Mouse (Mus musculus) liver, embryonic 16.5 days (tissue): ENCODE results near the gene Kcnip2. TPM values are rescaled to one million over a fixed set of nuclear protein-coding genes. Genes with fewer than 3 reads are reported as not detected.

Source experiments
- ATAC-seq: fragments of 200-750 bp; cut with Nextera tagmentation; 2 replicates; pipeline ENCODE4 v1.8.0; 2017; ENCODE audit warnings: low read depth, mild to moderate bottlenecking, moderate number of reproducible peaks, moderate library complexity
- H3K27ac ChIP-seq: fragments of 300-500 bp; sonication (generic); 2 replicates; pipeline ENCODE4 v1.5.1; 2014; ENCODE audit warnings: mild to moderate bottlenecking, low read length
- H3K27me3 ChIP-seq: fragments of 300-500 bp; sonication (generic); 2 replicates; pipeline ENCODE4 v1.6.1; 2014; ENCODE audit warnings: low read depth, low read length, mixed read lengths; ENCODE audit not compliant: control insufficient read depth, insufficient read depth
- H3K36me3 ChIP-seq: fragments of 300-500 bp; sonication (generic); 2 replicates; pipeline ENCODE4 v1.6.1; 2014; ENCODE audit warnings: mild to moderate bottlenecking; ENCODE audit not compliant: control insufficient read depth, insufficient read depth
- H3K4me1 ChIP-seq: fragments of 300-500 bp; sonication (generic); 2 replicates; pipeline ENCODE4 v1.6.1; 2014; ENCODE audit warnings: low read depth, low read length, mixed read lengths; ENCODE audit not compliant: control insufficient read depth
- H3K4me2 ChIP-seq: fragments of 300-500 bp; sonication (generic); 2 replicates; pipeline ENCODE4 v1.6.1; 2014; ENCODE audit warnings: low read depth, low read length, mixed read lengths
- H3K4me3 ChIP-seq: fragments of 300-500 bp; sonication (generic); 2 replicates; pipeline ENCODE4 v1.5.1; 2014; ENCODE audit warnings: low read depth, mild to moderate bottlenecking, low read length
- H3K9ac ChIP-seq: fragments of 300-500 bp; sonication (generic); 2 replicates; pipeline ENCODE4 v1.6.1; 2014; ENCODE audit warnings: low read depth, low read length
- H3K9me3 ChIP-seq: fragments of 300-500 bp; sonication (generic); replicated peaks from 2 replicates; pipeline ENCODE4 v1.6.1; 2016; ENCODE audit warnings: low read length; ENCODE audit not compliant: control insufficient read depth
- WGBS: fragments of 180-500 bp; shearing (Covaris S2); extraction: QIAGEN DNeasy Blood & Tissue Kit; methylation state at CpG from one replicate; pipeline ENCODE4 v1.1.7; 2014; ENCODE audit not compliant: insufficient replicate concordance; 5-methylcytosine and 5-hydroxymethylcytosine counted together
- polyA plus RNA-seq: library from polyadenylated mRNA; unstranded; fragments of >200 nt; fragmentation: Nextera tagmentation; extraction: Ambion mirVana; gene quantifications from 2 replicates; pipeline ENCODE4 v1.2.1, GENCODE M21; 2015

Gene Kcnip2
- polyA plus RNA-seq, 1 experiment from 2014 or later = 2.2 TPM

GRCm38 (mm10) chr19:45747028-45747867 lies 68.6 kb downstream of the Kcnip2 start:
- Histone ChIP-seq H3K36me3 (peaks cover 9% of the 10 kb centered on the region), H3K4me3 (no peak overlapping the region), H3K27ac (no peak overlapping the region), H3K27me3 (peaks cover 42% of the 10 kb centered on the region), H3K9ac (no peak overlapping the region), H3K9me3 (no peaks in the 10 kb centered on the region), H3K4me2 (no peak overlapping the region), H3K4me1 (peaks cover 22% of the 10 kb centered on the region)
- 29% methylated on average over 11 of the region's 11 CpGs for WGBS
- no peak for ATAC-seq

DNA sequence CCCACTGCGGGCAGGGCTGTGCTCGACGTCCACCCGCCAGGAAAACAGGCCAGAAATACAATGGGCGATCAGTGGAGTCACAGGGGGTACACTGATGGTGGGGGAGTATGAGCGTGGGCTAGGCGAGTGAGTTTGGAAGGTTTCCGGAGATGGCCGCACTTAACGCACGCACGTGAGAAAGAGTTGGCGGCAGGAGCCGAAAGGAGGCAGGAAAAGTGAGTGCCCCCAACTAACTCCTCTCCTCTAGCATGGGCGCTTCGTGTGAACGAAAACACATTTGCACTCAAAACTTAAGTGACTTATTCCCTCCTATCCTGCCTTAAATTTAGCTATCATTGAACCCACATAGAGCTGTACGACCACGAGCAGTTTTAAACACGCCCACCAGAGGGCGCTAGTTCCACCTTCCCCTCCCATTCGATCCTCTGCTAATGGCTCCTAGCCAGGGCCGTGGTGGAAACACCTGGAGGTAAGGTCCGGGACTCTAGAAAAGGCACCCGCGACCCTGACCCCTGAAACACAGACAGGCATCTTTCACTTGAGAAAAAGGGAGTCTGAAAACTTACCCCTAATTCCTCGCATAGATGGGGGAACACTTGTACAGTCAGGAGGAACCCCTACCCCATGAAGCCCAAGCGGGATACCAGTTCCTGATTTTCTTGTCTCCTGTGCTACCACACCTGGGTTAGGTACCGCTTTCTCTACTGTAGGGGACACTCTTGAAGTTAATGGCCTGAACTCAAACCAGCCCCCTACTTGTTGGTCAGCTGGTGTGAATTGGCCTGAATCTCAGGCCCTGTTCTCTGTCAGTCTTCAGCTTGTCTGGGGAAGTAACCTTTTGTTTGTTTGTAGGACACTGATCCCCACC lies 69.5 kb downstream of the Kcnip2 start:
- H3K27ac ChIP-seq = no peak overlapping the region
- H3K27me3 ChIP-seq = peaks cover 50% of the 10 kb centered on the region

DNA sequence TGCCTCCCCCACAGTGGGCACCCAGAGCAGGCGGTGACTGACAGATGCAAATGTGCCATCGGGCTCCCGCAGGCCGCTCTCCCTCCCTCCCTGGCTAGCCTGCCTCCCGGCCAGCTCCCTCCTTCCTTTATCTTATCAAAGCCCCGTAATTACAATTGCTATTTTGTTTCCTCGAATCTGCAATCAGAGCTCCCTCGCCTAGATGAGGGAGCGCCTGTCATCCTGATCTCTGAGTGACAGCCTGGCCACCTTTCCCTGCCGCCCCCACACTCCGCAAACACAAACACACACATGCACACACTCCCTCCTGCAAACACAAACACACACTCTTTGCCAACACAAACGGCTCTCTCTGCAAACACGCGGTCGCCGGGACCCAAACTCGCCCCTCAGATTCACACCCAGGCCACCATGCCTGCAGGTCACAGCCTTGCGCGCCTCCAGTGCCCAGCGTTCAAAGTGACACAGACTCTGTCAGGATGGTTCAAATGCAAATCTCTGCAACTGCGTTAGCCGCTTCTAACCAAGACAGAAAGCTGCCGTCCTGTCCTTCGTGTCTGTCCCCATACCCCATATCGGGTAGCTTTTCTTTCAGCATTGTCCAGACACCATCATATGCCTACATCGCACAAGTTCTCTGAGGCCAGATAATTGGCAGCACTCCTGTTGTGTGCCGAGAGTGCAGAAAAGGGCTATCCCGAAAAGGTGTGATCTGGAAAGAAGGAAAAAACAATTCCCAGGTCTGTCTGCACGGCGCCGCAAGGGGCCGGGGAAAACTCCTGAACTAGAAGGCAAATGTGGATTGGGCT lies 70.3 kb downstream of the Kcnip2 start:
- Histone ChIP-seq H3K9me3 (no peaks in the 10 kb centered on the region), H3K9ac (no peak overlapping the region), H3K4me1 (peaks cover 22% of the 10 kb centered on the region), H3K27me3 (peaks cover 59% of the 10 kb centered on the region), H3K4me2 (no peak overlapping the region), H3K27ac (no peak overlapping the region), H3K4me3 (no peak overlapping the region), H3K36me3 (no peaks in the 10 kb centered on the region)
- ATAC-seq = no peak
- WGBS = 5% methylated on average over 32 of the region's 32 CpGs

More for the DNA sequence above, 69.5 kb downstream of the Kcnip2 start:
- Histone ChIP-seq H3K36me3 (peaks cover under 1% of the 10 kb centered on the region; the same call in 1 of the 2 replicates), H3K4me3 (no peak overlapping the region), H3K9ac (no peak overlapping the region), H3K4me2 (no peak overlapping the region), H3K9me3 (no peaks in the 10 kb centered on the region), H3K4me1 (peaks cover 22% of the 10 kb centered on the region)
- 10% methylated on average over 29 of the region's 29 CpGs for WGBS
- ATAC-seq = 0 out of 2 replicates have a peak, but pooled peaks have one; percentile 28

- Histone ChIP-seq H3K4me3 (no peak overlapping the region), H3K36me3 (no peaks in the 10 kb centered on the region), H3K9me3 (no peaks in the 10 kb centered on the region), H3K27me3 (peaks cover 77% of the 10 kb centered on the region), H3K4me1 (peaks cover 17% of the 10 kb centered on the region), H3K4me2 (no peak overlapping the region), H3K27ac (no peak overlapping the region), H3K9ac (no peak overlapping the region)
- no peak for ATAC-seq
- WGBS = 27% methylated on average over 7 of the region's 7 CpGs
Measured at GRCm38 (mm10) chr19:45743619-45744018, 72.2 kb downstream of the Kcnip2 start.

- ATAC-seq = no peak
- 2% methylated on average over 30 of the region's 44 CpGs for WGBS
- peak overlapping the region; percentile 39 for H3K4me3 ChIP-seq
- no peak overlapping the region for H3K9ac ChIP-seq
- peak overlapping the region; percentile 58 for H3K4me2 ChIP-seq
- no peaks in the 10 kb centered on the region for H3K9me3 ChIP-seq
- peaks cover 83% of the 10 kb centered on the region for H3K27me3 ChIP-seq
- no peak overlapping the region for H3K27ac ChIP-seq
- no peaks in the 10 kb centered on the region for H3K36me3 ChIP-seq
- H3K4me1 ChIP-seq = peaks cover 11% of the 10 kb centered on the region
Measured at GRCm38 (mm10) chr19:45742984-45743575, 72.8 kb downstream of the Kcnip2 start.

- under 1% methylated on average over 53 of the region's 68 CpGs for WGBS
- Histone ChIP-seq H3K27me3 (peaks cover 89% of the 10 kb centered on the region), H3K9ac (no peak within 1 kb of the TSS), H3K36me3 (no peaks in the 10 kb centered on the region), H3K4me3 (peak within 1 kb of the TSS; percentile 39), H3K4me2 (peak within 1 kb of the TSS; percentile 58), H3K9me3 (no peaks in the 10 kb centered on the region), H3K4me1 (peaks cover 8% of the 10 kb centered on the region), H3K27ac (no peak within 1 kb of the TSS)
- no peak for ATAC-seq
Measured at GRCm38 (mm10) chr19:45742218-45742983, 73.5 kb downstream of the Kcnip2 start, which contains the start of gene Fgf8. TSS of gene Fgf8 (minus strand) at chr19:45742915.
